In the genomic region with DNA sequence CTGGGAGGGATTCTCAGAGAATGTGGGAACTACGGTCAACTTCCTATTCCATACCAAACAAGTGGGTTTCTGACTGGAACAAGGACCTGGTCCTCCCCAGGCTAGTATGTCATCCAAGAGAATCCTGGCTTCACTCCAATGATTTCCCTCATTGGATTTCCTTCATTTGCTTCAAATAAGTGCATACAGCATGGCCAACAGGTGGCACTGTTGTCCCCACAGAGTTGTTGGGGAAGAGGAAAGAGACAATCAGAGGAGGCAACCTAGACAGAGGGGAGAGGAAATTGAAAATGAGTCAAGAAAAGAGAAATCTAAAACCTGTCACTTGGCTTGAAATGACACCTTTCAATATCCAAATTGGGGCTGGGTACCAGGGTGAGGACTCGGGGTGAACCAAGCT, we compare ENCODE assay signal across 8 mouse cellular contexts. TPM values are rescaled to one million over a fixed set of nuclear protein-coding genes. Genes with fewer than 3 reads are reported as not detected.
DNase-seq lines count a peak whose midpoint lies in the region; ATAC-seq lines count a peak whose summit lies in the region.

No protein-coding gene starts in this region.

- ATAC-seq in CD4-positive, CD25-positive, alpha-beta regulatory T cell, adult 4 months: peak; percentile 79
- 0 out of 2 replicates have a peak, but pooled peaks have one; percentile 46 for ATAC-seq in erythroid progenitor cell, adult 5-6 weeks (replicated peaks; ENCODE audit: low FRiP score, poor library complexity, severe bottlenecking)

- DNase-seq in kidney, adult 9 months: peak; percentile 63
- DNase-seq in kidney, adult 11 months: no peak
- peak; percentile 76 for DNase-seq in R1 (ENCODE audit: low read depth, low spot score)
- peak; percentile 65 for DNase-seq in lung, postnatal 36 days
- no peak for DNase-seq in left cerebral cortex, postnatal 36 days (ENCODE audit: low spot score in 2 of 2)
- DNase-seq in cerebellum, postnatal 36 days: no peak

- intact Hi-C loops in left cerebral cortex, postnatal 36 days (cut with DNase I): no loop called here

RNA-seq across cellular contexts. Expression of a gene that starts 8.4 kb away (rescaled TPM):
- polyA plus RNA-seq in CD4-positive, CD25-positive, alpha-beta regulatory T cell, adult 4 months (2017; shearing (Covaris generic)): under 1 TPM in 1 of 2 experiments, not detected in 1; 0.16 TPM
- 0.84 TPM in 1 of 2 replicates, not detected in the other for total RNA-seq in erythroid progenitor cell, adult 5-6 weeks (2015; ENCODE audit: low replicate concordance)
- not detected in 2 replicates for total RNA-seq in erythroid progenitor cell, adult 5-6 weeks (2017; ENCODE audit: low replicate concordance)
- total RNA-seq in left cerebral cortex, postnatal 36 days (2021): under 1 TPM; 0.27 to 0.39 TPM

RNA-seq across cellular contexts. Expression of a gene that starts 8.7 kb away (rescaled TPM):
- not detected for polyA plus RNA-seq in CD4-positive, CD25-positive, alpha-beta regulatory T cell, adult 4 months (2017; shearing (Covaris generic))
- not detected in 2 replicates for total RNA-seq in erythroid progenitor cell, adult 5-6 weeks (2015; ENCODE audit: low replicate concordance)
- not detected in 2 replicates for total RNA-seq in erythroid progenitor cell, adult 5-6 weeks (2017; ENCODE audit: low replicate concordance)
- not detected for total RNA-seq in left cerebral cortex, postnatal 36 days (2021)

Comparison
In these comparisons a context has a peak if more than half of its experiments do, and no peak if none do; other contexts are left out.
1. DNase-seq: peak in kidney, adult 9 months (single experiment), R1 (single experiment) and lung, postnatal 36 days (single experiment); none in kidney, adult 11 months (single experiment), left cerebral cortex, postnatal 36 days (0 of 2) and cerebellum, postnatal 36 days (0 of 2).